Mouse (Mus musculus): ENCODE measurements at regions not wholly inside any gene's neighbourhood (a gene's known extent, or its start where the extent isn't known, plus 50 kb on each side); places are given as distances from the start of the nearest gene placed in this dataset.

GRCm38 (mm10) chr9:120851914-120852313 is 77.1 kb upstream of the Ctnnb1 start:
- TF ChIP-seq CTCF (IDR thresholded peaks at IDR 0.05; ENCODE audit: low read depth, low read length), result no peak
- TF ChIP-seq POLR2A (IDR thresholded peaks at IDR 0.05; ENCODE audit: insufficient read depth, low read length), result no peak

All from ES-Bruce4 (cell line).